17 mouse cellular contexts compared by ENCODE assay signal in genomic region chr5:121462967-121463366, GRCm38 (mm10). TPM values are rescaled to one million over a fixed set of nuclear protein-coding genes. Genes with fewer than 3 reads are reported as not detected.
A peak's percentile ranks its signal among the peaks of the same experiment; 100 is the strongest.
DNase-seq lines count a peak whose midpoint lies in the region; ATAC-seq and TF ChIP-seq lines count a peak whose summit lies in the region.
"Had no signal": no experiment of that assay in that cellular context is flagged by ENCODE, and none has a peak within 500 bp of the region (broad histone marks: within the 10 kb centered on the region; RNA-seq: fewer than 3 reads in every experiment).

No protein-coding gene starts in this region.

- peak overlapping the region; percentile 47; the same call in 1 of the 2 replicates for H3K9ac ChIP-seq in liver, embryonic 13.5 days
- no peak overlapping the region for H3K9ac ChIP-seq in liver, embryonic 12.5 days
- peak overlapping the region; percentile 12; the same call in 1 of the 2 replicates for H3K9ac ChIP-seq in limb, embryonic 14.5 days (ENCODE audit: low read depth, low read length, severe bottlenecking)
- no peak overlapping the region for H3K9ac ChIP-seq in stomach, embryonic 15.5 days
- H3K9ac ChIP-seq in forebrain, postnatal 0 days, result no peak overlapping the region
- H3K9ac ChIP-seq: heart, embryonic 15.5 days; limb, embryonic 15.5 days had no signal

- H3K36me3 ChIP-seq in liver, embryonic 13.5 days, result no peaks in the 10 kb centered on the region
- no peaks in the 10 kb centered on the region for H3K36me3 ChIP-seq in liver, embryonic 12.5 days
- H3K36me3 ChIP-seq in limb, embryonic 14.5 days (ENCODE audit: control insufficient read depth, insufficient read depth, low read length), result no peaks in the 10 kb centered on the region
- no peaks in the 10 kb centered on the region for H3K36me3 ChIP-seq in stomach, embryonic 15.5 days
- H3K36me3 ChIP-seq in forebrain, postnatal 0 days (ENCODE audit: insufficient read depth), result no peaks in the 10 kb centered on the region
- H3K36me3 ChIP-seq: heart, embryonic 15.5 days; limb, embryonic 15.5 days had no signal

- no peak overlapping the region for H3K27ac ChIP-seq in liver, embryonic 13.5 days
- H3K27ac ChIP-seq in liver, embryonic 12.5 days, result no peak overlapping the region
- no peak overlapping the region for H3K27ac ChIP-seq in limb, embryonic 14.5 days (replicated peaks; ENCODE audit: low read depth, low read length)
- H3K27ac ChIP-seq in stomach, embryonic 15.5 days, result no peak overlapping the region
- no peak overlapping the region for H3K27ac ChIP-seq in forebrain, postnatal 0 days (ENCODE audit: low read depth, low read length)
- H3K27ac ChIP-seq: heart, embryonic 15.5 days; limb, embryonic 15.5 days had no signal

- no peaks in the 10 kb centered on the region for H3K27me3 ChIP-seq in liver, embryonic 13.5 days
- H3K27me3 ChIP-seq in liver, embryonic 12.5 days (replicated peaks), result no peaks in the 10 kb centered on the region
- H3K27me3 ChIP-seq in limb, embryonic 14.5 days (ENCODE audit: control insufficient read depth, insufficient read depth, low read length), result no peaks in the 10 kb centered on the region
- no peaks in the 10 kb centered on the region for H3K27me3 ChIP-seq in stomach, embryonic 15.5 days (replicated peaks)
- H3K27me3 ChIP-seq in forebrain, postnatal 0 days (ENCODE audit: insufficient read depth, low read length), result no peaks in the 10 kb centered on the region
- H3K27me3 ChIP-seq: heart, embryonic 15.5 days; limb, embryonic 15.5 days had no signal

- no peak for DNase-seq in liver, embryonic 13.5 days
- peak; percentile 77 to 84 for DNase-seq in kidney, adult 8-10 months
- no peak for DNase-seq in limb, embryonic 14.5 days (ENCODE audit: low spot score)
- no peak for DNase-seq in urinary bladder, postnatal 36 days (ENCODE audit: low spot score in 2 of 2)
- no peak for DNase-seq in forebrain, postnatal 0 days
- DNase-seq: adrenal gland, postnatal 10 days; cerebellum, adult 9-10 months; thymus, adult 18-20 months had no signal

- WGBS in liver, embryonic 13.5 days (ENCODE audit: insufficient replicate concordance), result 71% methylated on average over 5 of the region's 5 CpGs
- 53% methylated on average over 5 of the region's 5 CpGs for WGBS in liver, embryonic 12.5 days (ENCODE audit: insufficient replicate concordance)
- WGBS in limb, embryonic 14.5 days, result 46% methylated on average over 5 of the region's 5 CpGs
- WGBS in stomach, embryonic 15.5 days, result 61% methylated on average over 5 of the region's 5 CpGs
- 66% methylated on average over 5 of the region's 5 CpGs for WGBS in forebrain, postnatal 0 days

- 0 out of 2 replicates have a peak, but pooled peaks cover 2% of the 10 kb centered on the region for H3K9me3 ChIP-seq in liver, embryonic 13.5 days (replicated peaks)
- no peaks in the 10 kb centered on the region for H3K9me3 ChIP-seq in liver, embryonic 12.5 days (replicated peaks)
- H3K9me3 ChIP-seq in limb, embryonic 14.5 days (ENCODE audit: control insufficient read depth, low read length), result no peaks in the 10 kb centered on the region
- H3K9me3 ChIP-seq in stomach, embryonic 15.5 days, result no peaks in the 10 kb centered on the region
- no peaks in the 10 kb centered on the region for H3K9me3 ChIP-seq in forebrain, postnatal 0 days (ENCODE audit: low read length)
- H3K9me3 ChIP-seq: heart, embryonic 15.5 days; limb, embryonic 15.5 days had no signal

- peaks cover 26% of the 10 kb centered on the region for H3K4me1 ChIP-seq in liver, embryonic 13.5 days (replicated peaks)
- peaks cover 29% of the 10 kb centered on the region for H3K4me1 ChIP-seq in liver, embryonic 12.5 days
- H3K4me1 ChIP-seq in limb, embryonic 14.5 days (ENCODE audit: control insufficient read depth, insufficient read depth, low read length), result no peaks in the 10 kb centered on the region
- no peaks in the 10 kb centered on the region; the same call in 1 of the 2 replicates for H3K4me1 ChIP-seq in stomach, embryonic 15.5 days
- no peaks in the 10 kb centered on the region for H3K4me1 ChIP-seq in forebrain, postnatal 0 days (ENCODE audit: insufficient read depth)
- H3K4me1 ChIP-seq: limb, embryonic 15.5 days had no signal

- TF ChIP-seq POLR2A in limb, embryonic 14.5 days (IDR thresholded peaks at IDR 0.05; ENCODE audit: borderline replicate concordance, extremely low read depth, insufficient read depth, insufficient read length), result no peak

- no peak overlapping the region for H3K4me3 ChIP-seq in liver, embryonic 13.5 days (replicated peaks)
- H3K4me3 ChIP-seq in liver, embryonic 12.5 days, result no peak overlapping the region
- no peak overlapping the region for H3K4me3 ChIP-seq in limb, embryonic 14.5 days (replicated peaks; ENCODE audit: low read length)
- H3K4me3 ChIP-seq in stomach, embryonic 15.5 days (replicated peaks), result no peak overlapping the region
- H3K4me3 ChIP-seq in forebrain, postnatal 0 days (ENCODE audit: low read depth, low read length), result no peak overlapping the region
- H3K4me3 ChIP-seq: heart, embryonic 15.5 days; limb, embryonic 15.5 days had no signal

- H3K4me2 ChIP-seq in liver, embryonic 13.5 days, result no peak overlapping the region
- no peak overlapping the region for H3K4me2 ChIP-seq in liver, embryonic 12.5 days
- H3K4me2 ChIP-seq in limb, embryonic 14.5 days (replicated peaks; ENCODE audit: low read depth, low read length, severe bottlenecking), result no peak overlapping the region
- H3K4me2 ChIP-seq in stomach, embryonic 15.5 days, result no peak overlapping the region
- no peak overlapping the region for H3K4me2 ChIP-seq in forebrain, postnatal 0 days (ENCODE audit: low read depth)
- H3K4me2 ChIP-seq: heart, embryonic 15.5 days; limb, embryonic 15.5 days had no signal

- no peak for TF ChIP-seq CTCF in forebrain, postnatal 0 days (IDR thresholded peaks at IDR 0.05; ENCODE audit: low read depth)

- no peak for ATAC-seq in liver, embryonic 13.5 days (ENCODE audit: low read depth)
- no peak; the same call in 1 of the 2 replicates for ATAC-seq in liver, embryonic 12.5 days
- no peak for ATAC-seq in limb, embryonic 14.5 days (ENCODE audit: low FRiP score, low read depth)
- peak; percentile 75 for ATAC-seq in stomach, embryonic 15.5 days (ENCODE audit: insufficient read depth, low FRiP score, low read depth)
- ATAC-seq in forebrain, postnatal 0 days, result no peak
- no peak for ATAC-seq in granulocyte monocyte progenitor cell, adult 5-6 weeks (replicated peaks; ENCODE audit: poor library complexity, severe bottlenecking)

RNA-seq across cellular contexts. Expression of gene Erp29, which starts 10.7 kb away (rescaled TPM):
- 99.8 and 102 TPM in 2 replicates for polyA plus RNA-seq in liver, embryonic 13.5 days (2015; fragmentation: Nextera tagmentation; extraction: Ambion mirVana)
- 103 TPM in 2 replicates for polyA plus RNA-seq in liver, embryonic 12.5 days (2016; fragmentation: Nextera tagmentation; extraction: Ambion mirVana)
- polyA plus RNA-seq in limb, embryonic 14.5 days (2012; rRNA removed), result 113 and 161 TPM in 2 replicates
- polyA plus RNA-seq in limb, embryonic 14.5 days (2014; fragmentation: Nextera tagmentation; extraction: Ambion mirVana), result 159 and 162 TPM in 2 replicates
- polyA plus RNA-seq in stomach, embryonic 15.5 days (2015; fragmentation: Nextera tagmentation; extraction: Ambion mirVana), result 186 and 192 TPM in 2 replicates
- 123 and 141 TPM in 2 replicates for total RNA-seq in forebrain, postnatal 0 days (2014; rRNA removed)
- 185 and 187 TPM in 2 replicates for polyA plus RNA-seq in forebrain, postnatal 0 days (2015; fragmentation: Nextera tagmentation; extraction: Ambion mirVana)
- 410 and 421 TPM in 2 replicates for total RNA-seq in granulocyte monocyte progenitor cell, adult 5-6 weeks (2014; fragmentation: Nextera tagmentation)
- 928 and 1,056 TPM in 2 replicates for total RNA-seq in granulocyte monocyte progenitor cell, adult 5-6 weeks (2017)

RNA-seq across cellular contexts. Expression of gene Tmem116, which starts 11.3 kb away (rescaled TPM):
- 0.83 and 1.3 TPM in 2 replicates for polyA plus RNA-seq in liver, embryonic 13.5 days (2015; fragmentation: Nextera tagmentation; extraction: Ambion mirVana)
- 0.64 and 0.74 TPM in 2 replicates for polyA plus RNA-seq in liver, embryonic 12.5 days (2016; fragmentation: Nextera tagmentation; extraction: Ambion mirVana)
- polyA plus RNA-seq in limb, embryonic 14.5 days (2012; rRNA removed), result 2.4 and 3.4 TPM in 2 replicates
- polyA plus RNA-seq in limb, embryonic 14.5 days (2014; fragmentation: Nextera tagmentation; extraction: Ambion mirVana), result 1.5 and 2.9 TPM in 2 replicates
- 3.1 and 5.0 TPM in 2 replicates for polyA plus RNA-seq in stomach, embryonic 15.5 days (2015; fragmentation: Nextera tagmentation; extraction: Ambion mirVana)
- 0.24 and 0.54 TPM in 2 replicates for total RNA-seq in forebrain, postnatal 0 days (2014; rRNA removed)
- 2.2 and 2.7 TPM in 2 replicates for polyA plus RNA-seq in forebrain, postnatal 0 days (2015; fragmentation: Nextera tagmentation; extraction: Ambion mirVana)
- not detected in 2 replicates for total RNA-seq in granulocyte monocyte progenitor cell, adult 5-6 weeks (2014; fragmentation: Nextera tagmentation)
- total RNA-seq in granulocyte monocyte progenitor cell, adult 5-6 weeks (2017), result 0.62 and 0.69 TPM in 2 replicates

RNA-seq across cellular contexts. Expression of gene Adam1b, which starts 40.3 kb away (rescaled TPM):
- polyA plus RNA-seq in liver, embryonic 13.5 days (2015; fragmentation: Nextera tagmentation; extraction: Ambion mirVana), result not detected in 2 replicates
- polyA plus RNA-seq in liver, embryonic 12.5 days (2016; fragmentation: Nextera tagmentation; extraction: Ambion mirVana), result not detected in 2 replicates
- polyA plus RNA-seq in limb, embryonic 14.5 days (2012; rRNA removed), result not detected in 2 replicates
- polyA plus RNA-seq in limb, embryonic 14.5 days (2014; fragmentation: Nextera tagmentation; extraction: Ambion mirVana), result 0.18 TPM in 1 of 2 replicates, not detected in the other
- 0.05 and 0.09 TPM in 2 replicates for polyA plus RNA-seq in stomach, embryonic 15.5 days (2015; fragmentation: Nextera tagmentation; extraction: Ambion mirVana)
- total RNA-seq in forebrain, postnatal 0 days (2014; rRNA removed), result not detected in 2 replicates
- not detected in 2 replicates for polyA plus RNA-seq in forebrain, postnatal 0 days (2015; fragmentation: Nextera tagmentation; extraction: Ambion mirVana)
- total RNA-seq in granulocyte monocyte progenitor cell, adult 5-6 weeks (2014; fragmentation: Nextera tagmentation), result not detected in 2 replicates
- 0.15 TPM in 1 of 2 replicates, not detected in the other for total RNA-seq in granulocyte monocyte progenitor cell, adult 5-6 weeks (2017)
- total RNA-seq: adrenal gland, postnatal 10 days; G1E; gastrocnemius, postnatal 4 days; neutrophil, adult 5-6 weeks had no signal
- polyA plus RNA-seq: C2C12, G1E had no signal

Comparison
In these comparisons a context has a peak if more than half of its experiments do, and no peak if none do; other contexts are left out.
1. H3K9ac ChIP-seq: peak in liver, embryonic 13.5 days (single experiment) and limb, embryonic 14.5 days (single experiment); none in liver, embryonic 12.5 days (single experiment), stomach, embryonic 15.5 days (single experiment) and forebrain, postnatal 0 days (single experiment).
2. DNase-seq: peak in kidney, adult 8-10 months (2 of 2); none in liver, embryonic 13.5 days (single experiment), limb, embryonic 14.5 days (single experiment), urinary bladder, postnatal 36 days (0 of 2) and forebrain, postnatal 0 days (single experiment).